Mouse (Mus musculus): ENCODE data around the gene Krtap28-13. TPM values are rescaled to one million over a fixed set of nuclear protein-coding genes. Genes with fewer than 3 reads are reported as not detected.

Gene Krtap28-13
- polyA plus RNA-seq, 1 experiment from 2014 or later: not detected

GRCm38 (mm10) chr1:83099580-83100137, 38.9 kb downstream of the Krtap28-13 start:
- Histone ChIP-seq H3K4me2 (replicated peaks) (no peak overlapping the region), H3K27me3 (no peaks in the 10 kb centered on the region), H3K4me3 (no peak overlapping the region), H3K27ac (no peak overlapping the region), H3K9me3 (no peaks in the 10 kb centered on the region), H3K36me3 (no peaks in the 10 kb centered on the region), H3K9ac (no peak overlapping the region), H3K4me1 (peaks cover 9% of the 10 kb centered on the region; the same call in 1 of the 2 replicates)
- ATAC-seq (ENCODE audit: low FRiP score, low read depth): no peak
- WGBS: 79% methylated on average over 7 of the region's 7 CpGs

GRCm38 (mm10) chr1:83101891-83102290, 41.2 kb downstream of the Krtap28-13 start:
- Histone ChIP-seq H3K36me3 (no peaks in the 10 kb centered on the region), H3K9me3 (no peaks in the 10 kb centered on the region), H3K27ac (no peak overlapping the region), H3K4me3 (no peak overlapping the region), H3K9ac (no peak overlapping the region), H3K27me3 (no peaks in the 10 kb centered on the region), H3K4me2 (replicated peaks) (no peak overlapping the region), H3K4me1 (peaks cover 8% of the 10 kb centered on the region; the same call in 1 of the 2 replicates)
- ATAC-seq (ENCODE audit: low FRiP score, low read depth): no peak
- 34% methylated on average over 3 of the region's 3 CpGs for WGBS

GRCm38 (mm10) chr1:83105464-83105863, 44.7 kb downstream of the Krtap28-13 start:
- WGBS: 55% methylated on average over 1 of the region's 1 CpGs
- no peak for ATAC-seq (ENCODE audit: low FRiP score, low read depth)
- no peaks in the 10 kb centered on the region for H3K27me3 ChIP-seq
- no peaks in the 10 kb centered on the region for H3K36me3 ChIP-seq
- H3K9me3 ChIP-seq: no peaks in the 10 kb centered on the region
- H3K4me1 ChIP-seq: 0 out of 2 replicates have a peak, but pooled peaks cover 4% of the 10 kb centered on the region
- no peak overlapping the region for H3K4me2 ChIP-seq (replicated peaks)
- no peak overlapping the region for H3K27ac ChIP-seq
- no peak overlapping the region for H3K9ac ChIP-seq
- no peak overlapping the region for H3K4me3 ChIP-seq

- no peak for ATAC-seq (ENCODE audit: low FRiP score, low read depth)
Measured at GRCm38 (mm10) chr1:83107410-83107978, 46.8 kb downstream of the Krtap28-13 start.

GRCm38 (mm10) chr1:83110992-83111391, 50.3 kb downstream of the Krtap28-13 start:
- no peak overlapping the region for H3K4me3 ChIP-seq
- H3K27ac ChIP-seq: no peak overlapping the region
- ATAC-seq (ENCODE audit: low FRiP score, low read depth): no peak

More at GRCm38 (mm10) chr1:83107410-83107978, 46.8 kb downstream of the Krtap28-13 start:
- Histone ChIP-seq H3K36me3 (no peaks in the 10 kb centered on the region), H3K27me3 (no peaks in the 10 kb centered on the region), H3K4me3 (no peak overlapping the region), H3K9ac (no peak overlapping the region), H3K4me1 (no peaks in the 10 kb centered on the region), H3K9me3 (no peaks in the 10 kb centered on the region), H3K27ac (no peak overlapping the region), H3K4me2 (replicated peaks) (no peak overlapping the region)
- 78% methylated on average over 5 of the region's 5 CpGs for WGBS

More at GRCm38 (mm10) chr1:83110992-83111391, 50.3 kb downstream of the Krtap28-13 start:
- Histone ChIP-seq H3K27me3 (no peaks in the 10 kb centered on the region), H3K4me1 (no peaks in the 10 kb centered on the region), H3K4me2 (replicated peaks) (no peak overlapping the region), H3K9me3 (no peaks in the 10 kb centered on the region), H3K36me3 (no peaks in the 10 kb centered on the region), H3K9ac (no peak overlapping the region)

Other genes starting within 250 kb of the Krtap28-13 start
- gene Agfg1, start 221.4 kb upstream of the Krtap28-13 start, polyA plus RNA-seq (2015; fragmentation: Nextera tagmentation; extraction: Ambion mirVana): 25.3 and 27.4 TPM in 2 replicates
- gene A030005L19Rik, start 147.6 kb upstream of the Krtap28-13 start, polyA plus RNA-seq (2015; fragmentation: Nextera tagmentation; extraction: Ambion mirVana): 0.18 TPM in 1 of 2 replicates, not detected in the other
- not detected in 2 replicates for gene A030014E15Rik, start 136.0 kb upstream of the Krtap28-13 start, polyA plus RNA-seq (2015; fragmentation: Nextera tagmentation; extraction: Ambion mirVana)
- gene Gm6217, start 129.5 kb upstream of the Krtap28-13 start, polyA plus RNA-seq (2015; fragmentation: Nextera tagmentation; extraction: Ambion mirVana): not detected in 2 replicates
- not detected in 2 replicates for gene A030003K21Rik, start 117.5 kb upstream of the Krtap28-13 start, polyA plus RNA-seq (2015; fragmentation: Nextera tagmentation; extraction: Ambion mirVana)
- gene Gm7544, start 104.9 kb upstream of the Krtap28-13 start, polyA plus RNA-seq (2015; fragmentation: Nextera tagmentation; extraction: Ambion mirVana): not detected in 2 replicates
- gene Gm47955, start 100.6 kb upstream of the Krtap28-13 start, polyA plus RNA-seq (2015; fragmentation: Nextera tagmentation; extraction: Ambion mirVana): not detected in 2 replicates
- not detected in 2 replicates for gene Gm47959, start 60.4 kb upstream of the Krtap28-13 start, polyA plus RNA-seq (2015; fragmentation: Nextera tagmentation; extraction: Ambion mirVana)
- 0.38 and 0.43 TPM in 2 replicates for gene Slc19a3, start 22.5 kb upstream of the Krtap28-13 start, polyA plus RNA-seq (2015; fragmentation: Nextera tagmentation; extraction: Ambion mirVana)
- not detected in 2 replicates for gene Krtap28-10, start 18.4 kb upstream of the Krtap28-13 start, polyA plus RNA-seq (2015; fragmentation: Nextera tagmentation; extraction: Ambion mirVana)
- not detected in 2 replicates for gene Gm47969, start 16.0 kb upstream of the Krtap28-13 start, polyA plus RNA-seq (2015; fragmentation: Nextera tagmentation; extraction: Ambion mirVana)
- gene A030005K14Rik, start 1.6 kb upstream of the Krtap28-13 start, polyA plus RNA-seq (2015; fragmentation: Nextera tagmentation; extraction: Ambion mirVana): not detected in 2 replicates
- not detected in 2 replicates for gene Ccl20, start 55.8 kb downstream of the Krtap28-13 start, polyA plus RNA-seq (2015; fragmentation: Nextera tagmentation; extraction: Ambion mirVana)
- 0.14 TPM in 1 of 2 replicates, not detected in the other for gene Daw1, start 98.8 kb downstream of the Krtap28-13 start, polyA plus RNA-seq (2015; fragmentation: Nextera tagmentation; extraction: Ambion mirVana)

Data from limb, embryonic 13.5 days (tissue).